Mouse (Mus musculus): ENCODE data around the gene Arpc2. TPM values are rescaled to one million over a fixed set of nuclear protein-coding genes. Genes with fewer than 3 reads are reported as not detected.

The Arpc2 gene
- polyA plus RNA-seq, 1 experiment from 2014 or later, result 368 TPM

DNA sequence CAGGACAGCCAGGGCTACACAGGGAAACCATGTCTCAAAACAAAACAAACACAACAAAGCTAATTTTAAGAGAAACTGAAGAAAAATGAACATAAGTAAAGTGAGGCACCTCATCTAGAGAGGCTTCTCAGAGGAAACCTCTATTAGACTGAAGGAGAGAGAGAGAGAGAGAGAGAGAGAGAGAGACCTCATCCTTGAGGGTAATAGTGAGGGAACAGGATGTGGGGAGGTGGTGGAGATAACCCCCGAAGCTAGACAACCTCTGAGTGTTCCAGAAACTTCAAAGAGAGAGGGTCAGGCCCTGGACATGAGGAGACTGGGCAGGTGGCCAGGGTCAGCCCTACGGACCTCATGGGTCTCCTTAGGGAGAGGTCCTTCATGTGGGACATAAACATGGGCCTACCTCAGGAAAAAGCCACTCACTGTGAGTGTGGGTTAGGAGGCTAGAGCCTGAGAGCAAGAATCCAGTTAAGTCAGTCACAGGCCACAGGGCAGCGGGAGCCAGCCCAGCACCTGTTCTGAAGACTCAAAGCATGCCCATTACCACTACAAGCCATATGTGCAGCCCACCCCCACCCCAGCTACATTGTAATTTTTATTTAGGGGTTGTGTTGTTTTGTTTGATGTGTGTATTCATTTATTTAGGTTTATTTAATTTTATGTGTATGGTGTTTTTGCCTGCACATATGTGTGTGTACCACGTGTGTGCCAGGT lies 80.4 kb downstream of the Arpc2 start:
- Histone ChIP-seq H3K27ac (replicated peaks) (no peak overlapping the region), H3K27me3 (ENCODE audit: low read depth, poor library complexity, severe bottlenecking) (no peaks in the 10 kb centered on the region), H3K4me1 (no peaks in the 10 kb centered on the region), H3K9me3 (replicated peaks) (no peaks in the 10 kb centered on the region), H3K4me3 (no peak overlapping the region), H3K36me3 (no peaks in the 10 kb centered on the region)
- no peak for DNase-seq (ENCODE audit: low spot score)
- WGBS, result 86% methylated on average over 4 of the region's 4 CpGs

MicroRNA genes within 50 kb of the gene (microRNA counts, 519-probe panel; counts per million panel counts)
- microRNA mmu-miR-1928, result not detected

Small RNA genes within 50 kb of the gene (microRNA-seq; reads per million reads assigned to microRNA genes)
- not detected for gene Mir1928

Other genes with a start within 250 kb of the Arpc2 start
- gene Tns1, start 111.6 kb upstream of the Arpc2 start, polyA plus RNA-seq (2016; fragmentation: Nextera tagmentation; extraction: Ambion mirVana), result 10.3 and 13.4 TPM in 2 replicates
- 0.29 and 0.51 TPM in 2 replicates for gene Rufy4, start 110.5 kb upstream of the Arpc2 start, polyA plus RNA-seq (2016; fragmentation: Nextera tagmentation; extraction: Ambion mirVana)
- gene Cxcr2, start 82.1 kb upstream of the Arpc2 start, polyA plus RNA-seq (2016; fragmentation: Nextera tagmentation; extraction: Ambion mirVana), result 0.07 TPM in 1 of 2 replicates, not detected in the other
- not detected in 2 replicates for gene Cxcr1, start 41.5 kb upstream of the Arpc2 start, polyA plus RNA-seq (2016; fragmentation: Nextera tagmentation; extraction: Ambion mirVana)
- gene Gpbar1, start 42.5 kb downstream of the Arpc2 start, polyA plus RNA-seq (2016; fragmentation: Nextera tagmentation; extraction: Ambion mirVana), result 0.25 TPM in 2 replicates
- 241 and 246 TPM in 2 replicates for gene Aamp, start 48.7 kb downstream of the Arpc2 start, polyA plus RNA-seq (2016; fragmentation: Nextera tagmentation; extraction: Ambion mirVana)
- gene Pnkd, start 48.8 kb downstream of the Arpc2 start, polyA plus RNA-seq (2016; fragmentation: Nextera tagmentation; extraction: Ambion mirVana), result 99.5 and 107 TPM in 2 replicates
- 8.6 TPM in 2 replicates for gene Tmbim1, start 69.5 kb downstream of the Arpc2 start, polyA plus RNA-seq (2016; fragmentation: Nextera tagmentation; extraction: Ambion mirVana)
- gene Catip, start 126.0 kb downstream of the Arpc2 start, polyA plus RNA-seq (2016; fragmentation: Nextera tagmentation; extraction: Ambion mirVana), result 0.12 and 0.22 TPM in 2 replicates
- gene Slc11a1, start 139.1 kb downstream of the Arpc2 start, polyA plus RNA-seq (2016; fragmentation: Nextera tagmentation; extraction: Ambion mirVana), result 1.4 and 2.2 TPM in 2 replicates
- gene Ctdsp1, start 155.4 kb downstream of the Arpc2 start, polyA plus RNA-seq (2016; fragmentation: Nextera tagmentation; extraction: Ambion mirVana), result 31.8 and 34.4 TPM in 2 replicates
- 0.15 and 0.25 TPM in 2 replicates for gene Vil1, start 173.3 kb downstream of the Arpc2 start, polyA plus RNA-seq (2016; fragmentation: Nextera tagmentation; extraction: Ambion mirVana)